Mouse (Mus musculus) cerebellum, postnatal 25 days (tissue): ENCODE results near the gene Gm21738.
"Not testable (repeated sequence)": the region's sequence is repeated elsewhere in the genome, so short reads cannot be mapped to it uniquely, and the experiment has no call there.

Source experiments
- DNase-seq, 2 experiments: peaks; one replicate each; pipeline ENCODE4 v3.0.0; 2021; ENCODE audit warnings: mixed read lengths in 2 of 2

Gm21738 gene

GRCm38 (mm10) chr14:19418830-19419229 lies at the start of gene Gm21738:
Gm21738 (minus strand) TSS chr14:19418930.
- DNase-seq = not testable (repeated sequence)

- not testable (repeated sequence) for DNase-seq
Measured at GRCm38 (mm10) chr14:19383741-19384140, 35.0 kb downstream of the Gm21738 start.
